Mouse (Mus musculus): ENCODE results near the gene Hist1h2bm. TPM values are rescaled to one million over a fixed set of nuclear protein-coding genes. Genes with fewer than 3 reads are reported as not detected.
A peak's percentile ranks its signal among the peaks of the same experiment; 100 is the strongest.

Gene Hist1h2bm
- polyA plus RNA-seq, 1 experiment from 2014 or later = 6.8 TPM

DNA sequence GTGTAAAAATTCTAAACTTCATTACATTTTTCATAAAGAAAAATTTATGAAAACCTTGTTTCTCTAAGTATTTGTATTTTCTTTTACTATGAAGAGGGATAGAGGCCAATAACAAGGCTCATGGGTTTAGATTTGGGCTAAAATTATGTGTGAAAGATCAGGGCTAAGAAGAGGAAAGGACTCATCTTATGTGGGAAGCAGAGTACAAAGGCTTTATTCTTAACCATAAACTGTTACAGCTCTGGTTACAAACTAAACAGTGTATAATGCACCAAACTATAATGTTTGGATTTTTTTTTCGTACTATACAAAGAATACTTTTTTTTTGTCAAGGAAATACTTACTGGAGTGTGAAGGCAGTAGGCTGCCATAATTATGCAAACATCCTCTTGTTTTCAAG lies 33.9 kb downstream of the Hist1h2bm start:
- no peaks in the 10 kb centered on the region for H3K9me3 ChIP-seq (ENCODE audit: control insufficient read depth, low read length)
- no peak for ATAC-seq (ENCODE audit: low FRiP score, low TSS enrichment)
- no peak overlapping the region for H3K27ac ChIP-seq (ENCODE audit: low read depth, low read length)
- H3K4me1 ChIP-seq (ENCODE audit: control insufficient read depth, insufficient read depth, low read length) = peaks cover 10% of the 10 kb centered on the region; the same call in 1 of the 2 replicates
- no peaks in the 10 kb centered on the region for H3K27me3 ChIP-seq (ENCODE audit: control insufficient read depth, insufficient read depth, low read length)
- peak overlapping the region; percentile 42; the same call in 1 of the 2 replicates for H3K9ac ChIP-seq (ENCODE audit: low read depth, low read length)
- no peak overlapping the region; the same call in 1 of the 2 replicates for H3K4me3 ChIP-seq (ENCODE audit: low read length)
- WGBS = 39% methylated on average over 1 of the region's 1 CpGs
- H3K4me2 ChIP-seq (replicated peaks; ENCODE audit: low read depth, low read length) = peak overlapping the region; percentile 55
- H3K36me3 ChIP-seq (ENCODE audit: control insufficient read depth, insufficient read depth, low read length) = no peaks in the 10 kb centered on the region; the same call in 1 of the 2 replicates

Small RNAs within 50 kb of the gene (microRNA-seq; reads per million reads assigned to microRNA genes)
- not detected for gene Gm44357
- gene Gm44367 = not detected
- gene Gm44454 = not detected

Other genes with a start within 250 kb of the Hist1h2bm start
- 3.2 and 3.8 TPM in 2 replicates for gene Zkscan4, start 243.1 kb upstream of the Hist1h2bm start, polyA plus RNA-seq (2014; fragmentation: Nextera tagmentation; extraction: Ambion mirVana)
- not detected in 2 replicates for gene Gm10065, start 242.6 kb upstream of the Hist1h2bm start, polyA plus RNA-seq (2014; fragmentation: Nextera tagmentation; extraction: Ambion mirVana)
- gene AK157302, start 226.8 kb upstream of the Hist1h2bm start, polyA plus RNA-seq (2014; fragmentation: Nextera tagmentation; extraction: Ambion mirVana) = 0.23 and 0.34 TPM in 2 replicates
- 4.7 and 7.2 TPM in 2 replicates for gene Gm11273, start 220.6 kb upstream of the Hist1h2bm start, polyA plus RNA-seq (2014; fragmentation: Nextera tagmentation; extraction: Ambion mirVana)
- 7.3 and 11.8 TPM in 2 replicates for gene Zkscan8, start 190.9 kb upstream of the Hist1h2bm start, polyA plus RNA-seq (2014; fragmentation: Nextera tagmentation; extraction: Ambion mirVana)
- gene Olfr1366, start 179.2 kb upstream of the Hist1h2bm start, polyA plus RNA-seq (2014; fragmentation: Nextera tagmentation; extraction: Ambion mirVana) = 0.18 and 0.20 TPM in 2 replicates
- 0.05 TPM in 1 of 2 replicates, not detected in the other for gene Olfr1535, start 162.2 kb upstream of the Hist1h2bm start, polyA plus RNA-seq (2014; fragmentation: Nextera tagmentation; extraction: Ambion mirVana)
- gene Olfr1364, start 140.3 kb upstream of the Hist1h2bm start, polyA plus RNA-seq (2014; fragmentation: Nextera tagmentation; extraction: Ambion mirVana) = not detected in 2 replicates
- gene Olfr1362, start 108.0 kb upstream of the Hist1h2bm start, polyA plus RNA-seq (2014; fragmentation: Nextera tagmentation; extraction: Ambion mirVana) = not detected in 2 replicates
- 0.07 TPM in 1 of 2 replicates, not detected in the other for gene Olfr11, start 79.5 kb upstream of the Hist1h2bm start, polyA plus RNA-seq (2014; fragmentation: Nextera tagmentation; extraction: Ambion mirVana)
- gene Olfr1361, start 58.7 kb upstream of the Hist1h2bm start, polyA plus RNA-seq (2014; fragmentation: Nextera tagmentation; extraction: Ambion mirVana) = not detected in 2 replicates
- gene Olfr1360, start 44.6 kb upstream of the Hist1h2bm start, polyA plus RNA-seq (2014; fragmentation: Nextera tagmentation; extraction: Ambion mirVana) = not detected in 2 replicates
- not detected in 2 replicates for gene Olfr1359, start 23.9 kb upstream of the Hist1h2bm start, polyA plus RNA-seq (2014; fragmentation: Nextera tagmentation; extraction: Ambion mirVana)
- gene Hist1h2bl, start 5.9 kb upstream of the Hist1h2bm start, polyA plus RNA-seq (2014; fragmentation: Nextera tagmentation; extraction: Ambion mirVana) = 3.3 and 5.5 TPM in 2 replicates
- 28.1 and 88.2 TPM in 2 replicates for gene Hist1h2ai, start 5.6 kb upstream of the Hist1h2bm start, polyA plus RNA-seq (2014; fragmentation: Nextera tagmentation; extraction: Ambion mirVana)
- 11.7 and 35.9 TPM in 2 replicates for gene Hist1h3h, start 4.4 kb upstream of the Hist1h2bm start, polyA plus RNA-seq (2014; fragmentation: Nextera tagmentation; extraction: Ambion mirVana)
- gene Hist1h4j, start 13.0 kb downstream of the Hist1h2bm start, polyA plus RNA-seq (2014; fragmentation: Nextera tagmentation; extraction: Ambion mirVana) = 2.4 and 2.6 TPM in 2 replicates
- gene Hist1h4k, start 28.5 kb downstream of the Hist1h2bm start, polyA plus RNA-seq (2014; fragmentation: Nextera tagmentation; extraction: Ambion mirVana) = 2.9 and 7.8 TPM in 2 replicates
- gene Hist1h2ak, start 31.8 kb downstream of the Hist1h2bm start, polyA plus RNA-seq (2014; fragmentation: Nextera tagmentation; extraction: Ambion mirVana) = 18.5 and 21.7 TPM in 2 replicates
- 2.0 and 11.0 TPM in 2 replicates for gene Hist1h2bn, start 32.1 kb downstream of the Hist1h2bm start, polyA plus RNA-seq (2014; fragmentation: Nextera tagmentation; extraction: Ambion mirVana)
- 18.8 and 27.0 TPM in 2 replicates for gene Hist1h1b, start 58.6 kb downstream of the Hist1h2bm start, polyA plus RNA-seq (2014; fragmentation: Nextera tagmentation; extraction: Ambion mirVana)
- gene Hist1h3i, start 61.3 kb downstream of the Hist1h2bm start, polyA plus RNA-seq (2014; fragmentation: Nextera tagmentation; extraction: Ambion mirVana) = 212 and 289 TPM in 2 replicates
- 11.0 and 12.2 TPM in 2 replicates for gene Hist1h2an, start 65.2 kb downstream of the Hist1h2bm start, polyA plus RNA-seq (2014; fragmentation: Nextera tagmentation; extraction: Ambion mirVana)
- 1.9 and 4.3 TPM in 2 replicates for gene Hist1h2bp, start 65.4 kb downstream of the Hist1h2bm start, polyA plus RNA-seq (2014; fragmentation: Nextera tagmentation; extraction: Ambion mirVana)
- gene Hist1h2bq, start 88.2 kb downstream of the Hist1h2bm start, polyA plus RNA-seq (2014; fragmentation: Nextera tagmentation; extraction: Ambion mirVana) = 25.4 and 40.2 TPM in 2 replicates
- 2.5 TPM in 1 of 2 replicates, not detected in the other for gene Hist1h2ao, start 88.4 kb downstream of the Hist1h2bm start, polyA plus RNA-seq (2014; fragmentation: Nextera tagmentation; extraction: Ambion mirVana)
- not detected in 2 replicates for gene Hist1h4m, start 89.7 kb downstream of the Hist1h2bm start, polyA plus RNA-seq (2014; fragmentation: Nextera tagmentation; extraction: Ambion mirVana)
- 23.1 and 41.1 TPM in 2 replicates for gene Hist1h4n, start 110.2 kb downstream of the Hist1h2bm start, polyA plus RNA-seq (2014; fragmentation: Nextera tagmentation; extraction: Ambion mirVana)
- 4,540 and 6,439 TPM in 2 replicates for gene Hist1h2ap, start 111.5 kb downstream of the Hist1h2bm start, polyA plus RNA-seq (2014; fragmentation: Nextera tagmentation; extraction: Ambion mirVana)
- gene Hist1h2br, start 111.7 kb downstream of the Hist1h2bm start, polyA plus RNA-seq (2014; fragmentation: Nextera tagmentation; extraction: Ambion mirVana) = 27.1 and 42.5 TPM in 2 replicates
- gene Zfp184, start 223.1 kb downstream of the Hist1h2bm start, polyA plus RNA-seq (2014; fragmentation: Nextera tagmentation; extraction: Ambion mirVana) = 15.5 and 17.9 TPM in 2 replicates